Mouse (Mus musculus) frontal cortex, postnatal 25 days (tissue): ENCODE results near the gene Acot2.
"Not testable (repeated sequence)": the region's sequence is repeated elsewhere in the genome, so short reads cannot be mapped to it uniquely, and the experiment has no call there.

ENCODE experiments used
- DNase-seq, 2 experiments: peaks; one replicate each; pipeline ENCODE4 v3.0.0; 2022; ENCODE audit warnings: low spot score in 2 of 2

Acot2 gene

GRCm38 (mm10) chr12:83998341-83999107 is 10.9 kb downstream of the Acot2 start:
- no peak for DNase-seq

GRCm38 (mm10) chr12:83999237-83999636 is 11.6 kb downstream of the Acot2 start:
- DNase-seq, result not testable (repeated sequence)

- DNase-seq, result no peak
Observed at GRCm38 (mm10) chr12:84000418-84000817, 12.8 kb downstream of the Acot2 start.

GRCm38 (mm10) chr12:84003866-84004265 is 16.2 kb downstream of the Acot2 start:
- DNase-seq, result no peak

- no peak for DNase-seq
Observed at GRCm38 (mm10) chr12:84008251-84008650, 20.6 kb downstream of the Acot2 start.

- DNase-seq, result no peak
Observed at GRCm38 (mm10) chr12:84008729-84009128, 21.1 kb downstream of the Acot2 start.

GRCm38 (mm10) chr12:84009171-84009965 is 21.7 kb downstream of the Acot2 start, which contains the start of gene Acot1:
Acot1 (plus strand) TSS chr12:84009490.
- peak in 1 of 2 experiments; percentile 22 for DNase-seq

GRCm38 (mm10) chr12:84010201-84010600 is 22.5 kb downstream of the Acot2 start:
- DNase-seq, result no peak

GRCm38 (mm10) chr12:84011251-84012040 is 23.8 kb downstream of the Acot2 start:
- DNase-seq, result peak; percentile 30 to 54

- no peak for DNase-seq
Observed at GRCm38 (mm10) chr12:84013130-84013529, 25.5 kb downstream of the Acot2 start.

GRCm38 (mm10) chr12:84013701-84014100 is 26.0 kb downstream of the Acot2 start:
- DNase-seq, result no peak

GRCm38 (mm10) chr12:84020528-84020927 is 32.9 kb downstream of the Acot2 start:
- DNase-seq, result not testable (repeated sequence)

GRCm38 (mm10) chr12:84022266-84022665 is 34.6 kb downstream of the Acot2 start:
- DNase-seq, result not testable (repeated sequence)

- DNase-seq, result no peak
Observed at GRCm38 (mm10) chr12:84023052-84023745, 35.5 kb downstream of the Acot2 start.

GRCm38 (mm10) chr12:84025888-84026287 is 38.2 kb downstream of the Acot2 start:
- DNase-seq, result no peak

- DNase-seq, result not testable (repeated sequence)
Observed at GRCm38 (mm10) chr12:84028328-84028727, 40.7 kb downstream of the Acot2 start.

GRCm38 (mm10) chr12:84029043-84029442 is 41.4 kb downstream of the Acot2 start:
- not testable (repeated sequence) for DNase-seq

GRCm38 (mm10) chr12:84030659-84031332 is 43.1 kb downstream of the Acot2 start:
- DNase-seq, result peak; percentile 53 to 77

GRCm38 (mm10) chr12:84032854-84033253 is 45.2 kb downstream of the Acot2 start:
- no peak for DNase-seq

GRCm38 (mm10) chr12:84033302-84033701 is 45.6 kb downstream of the Acot2 start:
- not testable (repeated sequence) for DNase-seq

- no peak for DNase-seq
Observed at GRCm38 (mm10) chr12:84034108-84034507, 46.4 kb downstream of the Acot2 start.
